Mouse (Mus musculus): Measurements from ENCODE around the gene Iqcf4. TPM values are rescaled to one million over a fixed set of nuclear protein-coding genes. Genes with fewer than 3 reads are reported as not detected.

Gene Iqcf4
- not detected in 2 replicates for polyA plus RNA-seq (2015; fragmentation: Nextera tagmentation; extraction: Ambion mirVana)

GRCm38 (mm10) chr9:106570896-106571295 lies at the start of gene Iqcf4:
Gene Iqcf4 (minus strand): TSS chr9:106570996.
- ATAC-seq (ENCODE audit: low FRiP score, low TSS enrichment), result no peak
- TF ChIP-seq CTCF (IDR thresholded peaks at IDR 0.05; ENCODE audit: low read depth) (no peak), EP300 (optimal IDR thresholded peaks at IDR 0.05) (no peak)
- WGBS, result 80% methylated on average over 7 of the region's 7 CpGs
- no peak within 1 kb of the TSS for H3K4me3 ChIP-seq (ENCODE audit: low read depth, low read length)
- H3K27ac ChIP-seq (replicated peaks), result no peak within 1 kb of the TSS
- H3K9ac ChIP-seq (ENCODE audit: low read length), result no peak within 1 kb of the TSS
- no peaks in the 10 kb centered on the region for H3K4me1 ChIP-seq (replicated peaks; ENCODE audit: control insufficient read depth, insufficient read depth)
- DNase-seq (ENCODE audit: low spot score), result no peak
- no peaks in the 10 kb centered on the region for H3K36me3 ChIP-seq (ENCODE audit: control insufficient read depth, insufficient read depth, low read length)
- no peaks in the 10 kb centered on the region for H3K27me3 ChIP-seq (ENCODE audit: control insufficient read depth, insufficient read depth, low read length)
- H3K9me3 ChIP-seq (ENCODE audit: control insufficient read depth, low read length), result no peaks in the 10 kb centered on the region
- no peak within 1 kb of the TSS for H3K4me2 ChIP-seq (replicated peaks; ENCODE audit: low read depth)

GRCm38 (mm10) chr9:106617496-106617895 lies 46.7 kb upstream of the Iqcf4 start:
- DNase-seq (ENCODE audit: low spot score) (no peak), ATAC-seq (ENCODE audit: low FRiP score, low TSS enrichment) (no peak)
- H3K4me1 ChIP-seq (replicated peaks; ENCODE audit: control insufficient read depth, insufficient read depth), result no peaks in the 10 kb centered on the region
- no peak overlapping the region for H3K9ac ChIP-seq (ENCODE audit: low read length)
- H3K9me3 ChIP-seq (ENCODE audit: control insufficient read depth, low read length), result no peaks in the 10 kb centered on the region
- no peak overlapping the region for H3K4me2 ChIP-seq (replicated peaks; ENCODE audit: low read depth)
- WGBS, result 76% methylated on average over 3 of the region's 3 CpGs
- no peak overlapping the region for H3K27ac ChIP-seq (replicated peaks)
- no peaks in the 10 kb centered on the region for H3K36me3 ChIP-seq (ENCODE audit: control insufficient read depth, insufficient read depth, low read length)
- no peak overlapping the region for H3K4me3 ChIP-seq (ENCODE audit: low read depth, low read length)
- no peak for TF ChIP-seq EP300 (optimal IDR thresholded peaks at IDR 0.05)
- no peak for TF ChIP-seq CTCF (IDR thresholded peaks at IDR 0.05; ENCODE audit: low read depth)
- no peaks in the 10 kb centered on the region for H3K27me3 ChIP-seq (ENCODE audit: control insufficient read depth, insufficient read depth, low read length)

GRCm38 (mm10) chr9:106616306-106616705 lies 45.5 kb upstream of the Iqcf4 start:
- Histone ChIP-seq H3K9ac (ENCODE audit: low read length) (no peak overlapping the region), H3K36me3 (ENCODE audit: control insufficient read depth, insufficient read depth, low read length) (no peaks in the 10 kb centered on the region), H3K9me3 (ENCODE audit: control insufficient read depth, low read length) (no peaks in the 10 kb centered on the region), H3K4me1 (replicated peaks; ENCODE audit: control insufficient read depth, insufficient read depth) (no peaks in the 10 kb centered on the region), H3K27ac (replicated peaks) (no peak overlapping the region), H3K27me3 (ENCODE audit: control insufficient read depth, insufficient read depth, low read length) (no peaks in the 10 kb centered on the region), H3K4me3 (ENCODE audit: low read depth, low read length) (no peak overlapping the region), H3K4me2 (replicated peaks; ENCODE audit: low read depth) (no peak overlapping the region)
- WGBS, result 75% methylated on average over 9 of the region's 9 CpGs
- DNase-seq (ENCODE audit: low spot score), result no peak
- TF ChIP-seq CTCF (IDR thresholded peaks at IDR 0.05; ENCODE audit: low read depth) (no peak), EP300 (optimal IDR thresholded peaks at IDR 0.05) (no peak)
- no peak for ATAC-seq (ENCODE audit: low FRiP score, low TSS enrichment)

- Histone ChIP-seq H3K9ac (ENCODE audit: low read length) (no peak overlapping the region), H3K9me3 (ENCODE audit: control insufficient read depth, low read length) (no peaks in the 10 kb centered on the region), H3K4me1 (replicated peaks; ENCODE audit: control insufficient read depth, insufficient read depth) (no peaks in the 10 kb centered on the region), H3K4me3 (ENCODE audit: low read depth, low read length) (no peak overlapping the region), H3K36me3 (ENCODE audit: control insufficient read depth, insufficient read depth, low read length) (no peaks in the 10 kb centered on the region), H3K27ac (replicated peaks) (no peak overlapping the region), H3K4me2 (replicated peaks; ENCODE audit: low read depth) (no peak overlapping the region), H3K27me3 (ENCODE audit: control insufficient read depth, insufficient read depth, low read length) (no peaks in the 10 kb centered on the region)
- DNase-seq (ENCODE audit: low spot score), result no peak
- ATAC-seq (ENCODE audit: low FRiP score, low TSS enrichment), result no peak
- 16% methylated on average over 3 of the region's 3 CpGs for WGBS
- TF ChIP-seq CTCF (IDR thresholded peaks at IDR 0.05; ENCODE audit: low read depth) (no peak), EP300 (optimal IDR thresholded peaks at IDR 0.05) (no peak)
Measured at GRCm38 (mm10) chr9:106614616-106615015, 43.8 kb upstream of the Iqcf4 start.

GRCm38 (mm10) chr9:106613951-106614350 lies 43.2 kb upstream of the Iqcf4 start:
- Histone ChIP-seq H3K4me1 (replicated peaks; ENCODE audit: control insufficient read depth, insufficient read depth) (no peaks in the 10 kb centered on the region), H3K9ac (ENCODE audit: low read length) (no peak overlapping the region), H3K27ac (replicated peaks) (no peak overlapping the region), H3K36me3 (ENCODE audit: control insufficient read depth, insufficient read depth, low read length) (no peaks in the 10 kb centered on the region), H3K4me2 (replicated peaks; ENCODE audit: low read depth) (no peak overlapping the region), H3K27me3 (ENCODE audit: control insufficient read depth, insufficient read depth, low read length) (no peaks in the 10 kb centered on the region), H3K4me3 (ENCODE audit: low read depth, low read length) (no peak overlapping the region), H3K9me3 (ENCODE audit: control insufficient read depth, low read length) (no peaks in the 10 kb centered on the region)
- TF ChIP-seq EP300 (optimal IDR thresholded peaks at IDR 0.05) (no peak), CTCF (IDR thresholded peaks at IDR 0.05; ENCODE audit: low read depth) (no peak)
- 43% methylated on average over 2 of the region's 2 CpGs for WGBS
- DNase-seq (ENCODE audit: low spot score) (no peak), ATAC-seq (ENCODE audit: low FRiP score, low TSS enrichment) (no peak)

DNA sequence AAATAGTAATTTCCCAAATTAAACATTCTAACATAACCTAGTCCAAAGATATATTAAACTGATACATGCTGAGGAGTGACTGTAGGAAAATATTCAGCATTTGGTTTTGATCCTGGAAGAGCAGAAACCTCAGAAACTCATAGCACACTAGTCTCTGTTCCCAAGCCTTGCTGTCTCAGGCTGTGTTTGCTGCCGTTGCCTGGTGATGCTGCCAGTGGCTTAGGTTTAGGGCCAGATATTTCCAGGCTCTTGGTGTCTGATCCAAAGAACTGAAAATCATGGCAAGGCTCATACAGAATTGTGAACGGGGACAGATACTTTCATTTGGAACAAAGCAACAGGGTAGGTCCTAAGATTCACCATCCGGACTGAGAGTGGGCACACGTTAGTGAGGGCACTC lies 39.9 kb upstream of the Iqcf4 start:
- TF ChIP-seq CTCF (IDR thresholded peaks at IDR 0.05; ENCODE audit: low read depth) (no peak), EP300 (optimal IDR thresholded peaks at IDR 0.05) (no peak)
- Histone ChIP-seq H3K4me1 (replicated peaks; ENCODE audit: control insufficient read depth, insufficient read depth) (no peaks in the 10 kb centered on the region), H3K27me3 (ENCODE audit: control insufficient read depth, insufficient read depth, low read length) (no peaks in the 10 kb centered on the region), H3K9me3 (ENCODE audit: control insufficient read depth, low read length) (no peaks in the 10 kb centered on the region), H3K4me2 (replicated peaks; ENCODE audit: low read depth) (no peak overlapping the region), H3K36me3 (ENCODE audit: control insufficient read depth, insufficient read depth, low read length) (no peaks in the 10 kb centered on the region), H3K27ac (replicated peaks) (no peak overlapping the region), H3K9ac (ENCODE audit: low read length) (no peak overlapping the region), H3K4me3 (ENCODE audit: low read depth, low read length) (no peak overlapping the region)
- ATAC-seq (ENCODE audit: low FRiP score, low TSS enrichment) (no peak), DNase-seq (ENCODE audit: low spot score) (no peak)
- 85% methylated on average over 4 of the region's 4 CpGs for WGBS
